Mouse (Mus musculus): ENCODE data around the gene Prdx6b. TPM values are rescaled to one million over a fixed set of nuclear protein-coding genes. Genes with fewer than 3 reads are reported as not detected.

Prdx6b gene
- total and polyA plus RNA-seq, 2 experiments from 2014 or later = not detected

GRCm38 (mm10) chr2:80311350-80311749 is 19.1 kb downstream of the Prdx6b start:
- no peak for TF ChIP-seq CTCF (IDR thresholded peaks at IDR 0.05)
- no peak overlapping the region for H3K4me3 ChIP-seq (ENCODE audit: low read depth, low read length)
- H3K9me3 ChIP-seq (ENCODE audit: low read length) = no peaks in the 10 kb centered on the region
- H3K27ac ChIP-seq (ENCODE audit: low read depth, low read length) = no peak overlapping the region
- H3K4me1 ChIP-seq (ENCODE audit: insufficient read depth, low read length) = peaks cover 3% of the 10 kb centered on the region; the same call in 1 of the 2 replicates
- no peaks in the 10 kb centered on the region for H3K27me3 ChIP-seq (ENCODE audit: insufficient read depth, low read length)
- H3K36me3 ChIP-seq (ENCODE audit: insufficient read depth, low read length) = no peaks in the 10 kb centered on the region
- ATAC-seq (ENCODE audit: low FRiP score) (no peak), DNase-seq (ENCODE audit: low spot score) (no peak)
- 65% methylated on average over 4 of the region's 4 CpGs for WGBS
- H3K9ac ChIP-seq (replicated peaks; ENCODE audit: low read length, poor library complexity, severe bottlenecking) = no peak overlapping the region
- H3K4me2 ChIP-seq (ENCODE audit: low read depth, low read length, poor library complexity, severe bottlenecking) = no peak overlapping the region

- no peak overlapping the region; the same call in 1 of the 2 replicates for H3K27ac ChIP-seq (ENCODE audit: low read depth, low read length)
- H3K27me3 ChIP-seq (ENCODE audit: insufficient read depth, low read length) = no peaks in the 10 kb centered on the region
- DNase-seq (ENCODE audit: low spot score) = no peak
- H3K36me3 ChIP-seq (ENCODE audit: insufficient read depth, low read length) = no peaks in the 10 kb centered on the region
- H3K9ac ChIP-seq (replicated peaks; ENCODE audit: low read length, poor library complexity, severe bottlenecking) = no peak overlapping the region
- H3K9me3 ChIP-seq (ENCODE audit: low read length) = no peaks in the 10 kb centered on the region
- no peak overlapping the region for H3K4me3 ChIP-seq (ENCODE audit: low read depth, low read length)
- TF ChIP-seq CTCF (IDR thresholded peaks at IDR 0.05) = no peak
- no peak overlapping the region for H3K4me2 ChIP-seq (ENCODE audit: low read depth, low read length, poor library complexity, severe bottlenecking)
- 65% methylated on average over 1 of the region's 1 CpGs for WGBS
- no peak for ATAC-seq (ENCODE audit: low FRiP score)
- H3K4me1 ChIP-seq (ENCODE audit: insufficient read depth, low read length) = peaks cover 3% of the 10 kb centered on the region; the same call in 1 of the 2 replicates
Observed at GRCm38 (mm10) chr2:80314201-80314600, 21.9 kb downstream of the Prdx6b start.

GRCm38 (mm10) chr2:80314854-80315241 is 22.6 kb downstream of the Prdx6b start:
- peak overlapping the region; percentile 70 for H3K4me2 ChIP-seq (ENCODE audit: low read depth, low read length, poor library complexity, severe bottlenecking)
- H3K27ac ChIP-seq (ENCODE audit: low read depth, low read length) = peak overlapping the region; percentile 94
- peak overlapping the region; percentile 90; the same call in 1 of the 2 replicates for H3K9ac ChIP-seq (replicated peaks; ENCODE audit: low read length, poor library complexity, severe bottlenecking)
- ATAC-seq (ENCODE audit: low FRiP score) (0 out of 2 replicates have a peak, but pooled peaks have one; percentile 7), DNase-seq (ENCODE audit: low spot score) (no peak)
- H3K4me3 ChIP-seq (ENCODE audit: low read depth, low read length) = peak overlapping the region; percentile 86
- no peaks in the 10 kb centered on the region for H3K27me3 ChIP-seq (ENCODE audit: insufficient read depth, low read length)
- 38% methylated on average over 7 of the region's 7 CpGs for WGBS
- H3K36me3 ChIP-seq (ENCODE audit: insufficient read depth, low read length) = no peaks in the 10 kb centered on the region
- H3K9me3 ChIP-seq (ENCODE audit: low read length) = no peaks in the 10 kb centered on the region
- H3K4me1 ChIP-seq (ENCODE audit: insufficient read depth, low read length) = peaks cover 3% of the 10 kb centered on the region; the same call in 1 of the 2 replicates
- TF ChIP-seq CTCF (IDR thresholded peaks at IDR 0.05) = no peak

- under 1% methylated on average over 71 of the region's 72 CpGs for WGBS
- Histone ChIP-seq H3K9ac (replicated peaks; ENCODE audit: low read length, poor library complexity, severe bottlenecking) (peak within 1 kb of the TSS; percentile 90), H3K4me3 (ENCODE audit: low read depth, low read length) (peak within 1 kb of the TSS; percentile 86), H3K9me3 (ENCODE audit: low read length) (no peaks in the 10 kb centered on the region), H3K27ac (ENCODE audit: low read depth, low read length) (peak within 1 kb of the TSS; percentile 94), H3K4me1 (ENCODE audit: insufficient read depth, low read length) (peaks cover 3% of the 10 kb centered on the region; the same call in 1 of the 2 replicates), H3K27me3 (ENCODE audit: insufficient read depth, low read length) (no peaks in the 10 kb centered on the region), H3K4me2 (ENCODE audit: low read depth, low read length, poor library complexity, severe bottlenecking) (peak within 1 kb of the TSS; percentile 70), H3K36me3 (ENCODE audit: insufficient read depth, low read length) (no peaks in the 10 kb centered on the region)
- ATAC-seq (ENCODE audit: low FRiP score) (peak; percentile 93), DNase-seq (ENCODE audit: low spot score) (peak; percentile 92)
- 0 out of 2 replicates have a peak, but pooled peaks have one; percentile 9 for TF ChIP-seq CTCF (IDR thresholded peaks at IDR 0.05)
Observed at GRCm38 (mm10) chr2:80315242-80316161, 23.2 kb downstream of the Prdx6b start, which contains the start of gene Dnajc10. Gene Dnajc10 (plus strand): TSS chr2:80315466.

- H3K4me2 ChIP-seq (ENCODE audit: low read depth, low read length, poor library complexity, severe bottlenecking) = no peak overlapping the region
- H3K27ac ChIP-seq (ENCODE audit: low read depth, low read length) = no peak overlapping the region
- no peak overlapping the region for H3K9ac ChIP-seq (replicated peaks; ENCODE audit: low read length, poor library complexity, severe bottlenecking)
- no peak for TF ChIP-seq CTCF (IDR thresholded peaks at IDR 0.05)
- H3K27me3 ChIP-seq (ENCODE audit: insufficient read depth, low read length) = no peaks in the 10 kb centered on the region
- H3K36me3 ChIP-seq (ENCODE audit: insufficient read depth, low read length) = peaks cover 36% of the 10 kb centered on the region
- H3K4me3 ChIP-seq (ENCODE audit: low read depth, low read length) = no peak overlapping the region
- no peaks in the 10 kb centered on the region for H3K4me1 ChIP-seq (ENCODE audit: insufficient read depth, low read length)
- H3K9me3 ChIP-seq (ENCODE audit: low read length) = no peaks in the 10 kb centered on the region
- WGBS = 96% methylated on average over 4 of the region's 4 CpGs
- no peak for ATAC-seq (ENCODE audit: low FRiP score)
- DNase-seq (ENCODE audit: low spot score) = no peak
Observed at GRCm38 (mm10) chr2:80322878-80323277, 30.6 kb downstream of the Prdx6b start.

- WGBS = 98% methylated on average over 2 of the region's 2 CpGs
- Histone ChIP-seq H3K27me3 (ENCODE audit: insufficient read depth, low read length) (no peaks in the 10 kb centered on the region), H3K4me3 (ENCODE audit: low read depth, low read length) (no peak overlapping the region), H3K27ac (ENCODE audit: low read depth, low read length) (no peak overlapping the region), H3K9ac (replicated peaks; ENCODE audit: low read length, poor library complexity, severe bottlenecking) (no peak overlapping the region), H3K4me2 (ENCODE audit: low read depth, low read length, poor library complexity, severe bottlenecking) (no peak overlapping the region), H3K36me3 (ENCODE audit: insufficient read depth, low read length) (peaks cover 40% of the 10 kb centered on the region), H3K4me1 (ENCODE audit: insufficient read depth, low read length) (no peaks in the 10 kb centered on the region), H3K9me3 (ENCODE audit: low read length) (no peaks in the 10 kb centered on the region)
- ATAC-seq (ENCODE audit: low FRiP score) (no peak), DNase-seq (ENCODE audit: low spot score) (no peak)
- TF ChIP-seq CTCF (IDR thresholded peaks at IDR 0.05) = no peak
Observed at GRCm38 (mm10) chr2:80325779-80326178, 33.5 kb downstream of the Prdx6b start.
